Mouse (Mus musculus): ENCODE measurements at regions not wholly inside any gene's neighbourhood (a gene's known extent, or its start where the extent isn't known, plus 50 kb on each side); places are given as distances from the start of the nearest gene placed in this dataset.

GRCm38 (mm10) chr6:51641965-51642364 is 118.3 kb downstream of the Snx10 start:
- DNase-seq, result peak; percentile 72

GRCm38 (mm10) chr6:51648813-51649212 is 125.1 kb downstream of the Snx10 start:
- DNase-seq, result no peak

GRCm38 (mm10) chr6:51653753-51654152 is 130.1 kb downstream of the Snx10 start:
- no peak for DNase-seq

- DNase-seq, result no peak
Observed at GRCm38 (mm10) chr6:51654991-51655390, 131.3 kb downstream of the Snx10 start.

- no peak for DNase-seq
Observed at GRCm38 (mm10) chr6:51656078-51656477, 132.4 kb downstream of the Snx10 start.

GRCm38 (mm10) chr6:51656883-51657640 is 133.4 kb downstream of the Snx10 start:
- peak; percentile 8 for DNase-seq

GRCm38 (mm10) chr6:51658360-51658759 is 134.7 kb downstream of the Snx10 start:
- DNase-seq, result no peak

- no peak for DNase-seq
Observed at GRCm38 (mm10) chr6:51663178-51663577, 139.5 kb downstream of the Snx10 start.

- no peak for DNase-seq
Observed at GRCm38 (mm10) chr6:51664049-51664448, 140.3 kb downstream of the Snx10 start.

GRCm38 (mm10) chr6:51667022-51667421 is 143.3 kb downstream of the Snx10 start:
- DNase-seq, result no peak

- no peak for DNase-seq
Observed at GRCm38 (mm10) chr6:51675342-51675945, 151.7 kb downstream of the Snx10 start.

GRCm38 (mm10) chr6:51677162-51677996 is 153.7 kb downstream of the Snx10 start:
- DNase-seq, result no peak

GRCm38 (mm10) chr6:51678743-51679142 is 155.0 kb downstream of the Snx10 start:
- DNase-seq, result no peak

GRCm38 (mm10) chr6:51680239-51680857 is 156.6 kb downstream of the Snx10 start:
- no peak for DNase-seq

GRCm38 (mm10) chr6:51683131-51683530 is 159.4 kb downstream of the Snx10 start:
- DNase-seq, result no peak

GRCm38 (mm10) chr6:51685651-51686287 is 162.1 kb downstream of the Snx10 start:
- no peak for DNase-seq

- no peak for DNase-seq
Observed at GRCm38 (mm10) chr6:51690795-51691563, 167.3 kb downstream of the Snx10 start.

GRCm38 (mm10) chr6:51693984-51694383 is 170.3 kb downstream of the Snx10 start:
- DNase-seq, result no peak

GRCm38 (mm10) chr6:51696396-51696795 is 172.7 kb downstream of the Snx10 start:
- DNase-seq, result no peak

- DNase-seq, result no peak
Observed at GRCm38 (mm10) chr6:51697754-51698153, 174.1 kb downstream of the Snx10 start.

- no peak for DNase-seq
Observed at GRCm38 (mm10) chr6:51698244-51698643, 174.5 kb downstream of the Snx10 start.
